Mouse (Mus musculus): ENCODE results near the gene Il31ra. TPM values are rescaled to one million over a fixed set of nuclear protein-coding genes. Genes with fewer than 3 reads are reported as not detected.
A peak's percentile ranks its signal among the peaks of the same experiment; 100 is the strongest.

Gene Il31ra
- total RNA-seq, 2 experiments from 2014 or later = 0.75 TPM; not detected in 1

- DNase-seq (ENCODE audit: low spot score in 2 of 2) = no peak
- intact Hi-C loops (cut with DNase I) = loop anchor here (2.0 kb wide), 1 partner anchor 238 kb away; no protein-coding TSS in a partner anchor
These were observed 82.9 kb downstream of the Il31ra start for GRCm38 (mm10) chr13:112511261-112511660.

GRCm38 (mm10) chr13:112510437-112511212 lies 83.5 kb downstream of the Il31ra start:
- intact Hi-C loops (cut with DNase I) = loop anchor here (2.0 kb wide), 1 partner anchor 238 kb away; no protein-coding TSS in a partner anchor
- no peak for DNase-seq (ENCODE audit: low spot score in 2 of 2)

GRCm38 (mm10) chr13:112509465-112509864 lies 84.7 kb downstream of the Il31ra start:
- intact Hi-C loops (cut with DNase I) = loop anchor here (1.0 to 10.0 kb wide), 2 partner anchors 201 to 715 kb away; no protein-coding TSS in a partner anchor
- DNase-seq (ENCODE audit: low spot score in 2 of 2) = peak; percentile 24 to 36

GRCm38 (mm10) chr13:112508487-112508886 lies 85.7 kb downstream of the Il31ra start:
- DNase-seq (ENCODE audit: low spot score in 2 of 2) = no peak
- intact Hi-C loops (cut with DNase I) = loop anchor here (10.0 kb wide), 1 partner anchor 714 kb away; no protein-coding TSS in a partner anchor

- DNase-seq (ENCODE audit: low spot score in 2 of 2) = no peak
- intact Hi-C loops (cut with DNase I) = loop anchor here (10.0 kb wide), 1 partner anchor 713 kb away; no protein-coding TSS in a partner anchor
These were observed 86.5 kb downstream of the Il31ra start for GRCm38 (mm10) chr13:112507691-112508090.

- peak in 1 of 2 experiments; percentile 10 for DNase-seq (ENCODE audit: low spot score in 2 of 2)
- intact Hi-C loops (cut with DNase I) = loop anchor here (10.0 kb wide), 1 partner anchor 712 kb away; no protein-coding TSS in a partner anchor
These were observed 87.4 kb downstream of the Il31ra start for GRCm38 (mm10) chr13:112506766-112507165.

GRCm38 (mm10) chr13:112505436-112505835 lies 88.7 kb downstream of the Il31ra start:
- intact Hi-C loops (cut with DNase I) = loop anchor here (10.0 kb wide), 1 partner anchor 711 kb away; no protein-coding TSS in a partner anchor

GRCm38 (mm10) chr13:112503846-112504245 lies 90.3 kb downstream of the Il31ra start:
- no peak for DNase-seq (ENCODE audit: low spot score in 2 of 2)
- intact Hi-C loops (cut with DNase I) = loop anchor here (10.0 kb wide), 1 partner anchor 709 kb away; no protein-coding TSS in a partner anchor

More at GRCm38 (mm10) chr13:112505436-112505835, 88.7 kb downstream of the Il31ra start:
- DNase-seq (ENCODE audit: low spot score in 2 of 2) = no peak

- intact Hi-C loops (cut with DNase I) = loop anchor here (10.0 kb wide), 1 partner anchor 706 kb away; no protein-coding TSS in a partner anchor
- DNase-seq (ENCODE audit: low spot score in 2 of 2) = no peak
These were observed 93.7 kb downstream of the Il31ra start for GRCm38 (mm10) chr13:112500466-112500865.

GRCm38 (mm10) chr13:112500027-112500426 lies 94.1 kb downstream of the Il31ra start:
- intact Hi-C loops (cut with DNase I) = loop anchor here (10.0 kb wide), 1 partner anchor 705 kb away; no protein-coding TSS in a partner anchor

GRCm38 (mm10) chr13:112494590-112494989 lies 99.6 kb downstream of the Il31ra start:
- DNase-seq (ENCODE audit: low spot score in 2 of 2) = no peak
- intact Hi-C loops (cut with DNase I) = no loop called here

More at GRCm38 (mm10) chr13:112500027-112500426, 94.1 kb downstream of the Il31ra start:
- no peak for DNase-seq (ENCODE audit: low spot score in 2 of 2)

GRCm38 (mm10) chr13:112492285-112492678 lies 101.9 kb downstream of the Il31ra start:
- intact Hi-C loops (cut with DNase I) = no loop called here

GRCm38 (mm10) chr13:112491636-112492284 lies 102.4 kb downstream of the Il31ra start:
- intact Hi-C loops (cut with DNase I) = no loop called here
- no peak for DNase-seq (ENCODE audit: low spot score in 2 of 2)

More at GRCm38 (mm10) chr13:112492285-112492678, 101.9 kb downstream of the Il31ra start:
- DNase-seq (ENCODE audit: low spot score in 2 of 2) = no peak

GRCm38 (mm10) chr13:112490036-112490435 lies 104.1 kb downstream of the Il31ra start:
- no peak for DNase-seq (ENCODE audit: low spot score in 2 of 2)
- intact Hi-C loops (cut with DNase I) = no loop called here

- no peak for DNase-seq (ENCODE audit: low spot score in 2 of 2)
- intact Hi-C loops (cut with DNase I) = no loop called here
These were observed 107.5 kb downstream of the Il31ra start for GRCm38 (mm10) chr13:112486676-112487075.

GRCm38 (mm10) chr13:112486236-112486635 lies 107.9 kb downstream of the Il31ra start:
- no peak for DNase-seq (ENCODE audit: low spot score in 2 of 2)
- intact Hi-C loops (cut with DNase I) = no loop called here

- intact Hi-C loops (cut with DNase I) = no loop called here
- no peak for DNase-seq (ENCODE audit: low spot score in 2 of 2)
These were observed 111.1 kb downstream of the Il31ra start for GRCm38 (mm10) chr13:112483015-112483414.

GRCm38 (mm10) chr13:112482525-112482924 lies 111.6 kb downstream of the Il31ra start:
- intact Hi-C loops (cut with DNase I) = no loop called here
- no peak for DNase-seq (ENCODE audit: low spot score in 2 of 2)

- intact Hi-C loops (cut with DNase I) = no loop called here
These were observed 114.2 kb downstream of the Il31ra start for GRCm38 (mm10) chr13:112479926-112480325.

GRCm38 (mm10) chr13:112479032-112479431 lies 115.1 kb downstream of the Il31ra start:
- intact Hi-C loops (cut with DNase I) = no loop called here
- DNase-seq (ENCODE audit: low spot score in 2 of 2) = no peak

More at GRCm38 (mm10) chr13:112479926-112480325, 114.2 kb downstream of the Il31ra start:
- no peak for DNase-seq (ENCODE audit: low spot score in 2 of 2)
